Mouse (Mus musculus) hindbrain, embryonic 11.5 days (tissue): ENCODE measurements around the gene Mga. TPM values are rescaled to one million over a fixed set of nuclear protein-coding genes. Genes with fewer than 3 reads are reported as not detected.

Experiments used
- ATAC-seq: fragments of 200-750 bp; cut with Nextera tagmentation; 2 replicates; pipeline ENCODE4 v1.8.0; 2017; ENCODE audit warnings: mild to moderate bottlenecking, moderate TSS enrichment, moderate library complexity; ENCODE audit not compliant: low FRiP score
- DNase-seq: peaks from one replicate; pipeline ENCODE4 v3.0.0-alpha.2; 2015; ENCODE audit warnings: low spot score
- H3K27ac ChIP-seq: fragments of 300-500 bp; sonication (generic); 2 replicates; pipeline ENCODE4 v1.5.1; 2014; ENCODE audit warnings: mild to moderate bottlenecking, low read depth, low read length
- H3K27me3 ChIP-seq: fragments of 300-500 bp; sonication (generic); 2 replicates; pipeline ENCODE4 v1.6.1; 2014; ENCODE audit warnings: mild to moderate bottlenecking, low read length, moderate library complexity, mixed read lengths; ENCODE audit not compliant: control insufficient read depth, insufficient read depth
- H3K36me3 ChIP-seq: fragments of 300-500 bp; sonication (generic); 2 replicates; pipeline ENCODE4 v1.6.1; 2014; ENCODE audit warnings: mild to moderate bottlenecking, low read length, moderate library complexity, mixed read lengths; ENCODE audit not compliant: control insufficient read depth, insufficient read depth
- H3K4me1 ChIP-seq: fragments of 300-500 bp; sonication (generic); replicated peaks from 2 replicates; pipeline ENCODE4 v1.6.1; 2014; ENCODE audit warnings: low read length, mixed read lengths; ENCODE audit not compliant: control insufficient read depth, insufficient read depth
- H3K4me2 ChIP-seq: fragments of 300-500 bp; sonication (generic); replicated peaks from 2 replicates; pipeline ENCODE4 v1.6.1; 2014; ENCODE audit warnings: mild to moderate bottlenecking, low read depth, low read length
- H3K4me3 ChIP-seq: fragments of 300-500 bp; sonication (generic); 2 replicates; pipeline ENCODE4 v1.5.1; 2014; ENCODE audit warnings: low read depth, low read length
- H3K9ac ChIP-seq: fragments of 300-500 bp; sonication (generic); 2 replicates; pipeline ENCODE4 v1.6.1; 2014; ENCODE audit warnings: low read depth, low read length
- H3K9me3 ChIP-seq: fragments of 300-500 bp; sonication (generic); 2 replicates; pipeline ENCODE4 v1.6.1; 2016; ENCODE audit warnings: low read length; ENCODE audit not compliant: control insufficient read depth
- WGBS: fragments of 180-500 bp; shearing (Covaris S2); extraction: QIAGEN DNeasy Blood & Tissue Kit; methylation state at CpG from one replicate; pipeline ENCODE4 v1.1.7; 2014; 5-methylcytosine and 5-hydroxymethylcytosine counted together
- polyA plus RNA-seq: library from polyadenylated mRNA; unstranded; fragments of >200 nt; fragmentation: Nextera tagmentation; extraction: Ambion mirVana; gene quantifications from 2 replicates; pipeline ENCODE4 v1.2.1, GENCODE M21; 2014

Gene Mga
- polyA plus RNA-seq, 1 experiment from 2014 or later = 43.8 TPM

DNA sequence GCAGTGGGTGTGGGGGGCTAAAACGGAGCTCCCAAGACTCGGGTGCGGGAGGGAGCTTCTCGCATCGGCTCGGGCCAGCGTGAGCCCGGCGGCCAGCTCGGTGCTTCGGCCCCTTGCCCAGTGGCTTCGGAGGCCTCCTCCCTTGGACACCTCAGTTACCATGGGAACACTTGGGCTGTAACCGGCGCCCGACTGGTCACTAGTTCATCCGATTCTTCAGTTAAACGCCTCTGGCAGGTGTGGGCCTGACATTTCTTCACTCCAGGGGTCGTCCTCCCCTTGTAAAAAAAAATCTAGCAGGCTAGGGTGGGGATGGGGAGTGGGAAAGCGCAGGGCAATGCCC is 75.5 kb downstream of the Mga start, which contains the start of gene Mapkbp1:
Mapkbp1 (plus strand) TSS at position 163 of the 343 bp plus-strand sequence.
- Histone ChIP-seq H3K4me3 (peak within 1 kb of the TSS; percentile 75), H3K4me1 (no peaks in the 10 kb centered on the region), H3K36me3 (no peaks in the 10 kb centered on the region), H3K4me2 (peak within 1 kb of the TSS; percentile 67), H3K27me3 (no peaks in the 10 kb centered on the region), H3K9ac (peak within 1 kb of the TSS; percentile 75), H3K9me3 (no peaks in the 10 kb centered on the region), H3K27ac (0 out of 2 replicates have a peak within 1 kb of the TSS, but pooled peaks have one; percentile 17)
- no peak for DNase-seq
- under 1% methylated on average over 19 of the region's 19 CpGs for WGBS
- ATAC-seq = peak; percentile 90

DNA sequence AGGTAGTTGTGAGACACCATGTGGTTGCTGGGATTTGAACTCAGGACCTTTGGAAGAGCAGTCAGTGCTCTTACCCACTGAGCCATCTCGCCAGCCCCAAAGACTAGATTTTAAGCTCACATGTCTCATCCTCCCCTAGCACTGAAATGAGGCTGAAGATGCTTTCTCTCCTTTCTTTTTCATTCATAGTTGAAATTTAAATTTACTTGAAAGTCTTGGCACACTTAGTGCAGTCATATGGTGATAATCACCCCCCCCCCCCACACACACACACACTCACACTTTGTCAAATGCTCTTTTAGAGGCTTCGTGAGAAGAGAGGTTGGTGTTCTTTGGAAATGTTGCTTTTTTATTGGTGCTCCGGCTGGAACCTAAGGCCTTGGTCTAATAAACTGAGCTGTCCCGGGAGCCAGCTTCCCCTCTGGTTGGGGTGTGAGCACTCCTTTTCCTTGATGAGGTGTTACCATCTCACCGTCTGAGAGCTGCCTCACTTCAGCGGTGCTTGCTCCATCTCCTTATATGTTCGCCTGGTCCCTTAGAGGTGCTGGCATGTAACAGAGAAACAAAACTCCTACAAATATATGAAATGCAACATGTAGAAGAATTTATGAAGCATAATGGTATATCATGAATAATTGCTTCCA is 83.4 kb downstream of the Mga start:
- Histone ChIP-seq H3K27ac (no peak overlapping the region), H3K9me3 (no peaks in the 10 kb centered on the region), H3K4me1 (no peaks in the 10 kb centered on the region), H3K9ac (no peak overlapping the region), H3K27me3 (no peaks in the 10 kb centered on the region), H3K4me2 (no peak overlapping the region), H3K36me3 (no peaks in the 10 kb centered on the region), H3K4me3 (no peak overlapping the region)
- WGBS = 89% methylated on average over 7 of the region's 7 CpGs
- ATAC-seq (no peak), DNase-seq (no peak)

DNA sequence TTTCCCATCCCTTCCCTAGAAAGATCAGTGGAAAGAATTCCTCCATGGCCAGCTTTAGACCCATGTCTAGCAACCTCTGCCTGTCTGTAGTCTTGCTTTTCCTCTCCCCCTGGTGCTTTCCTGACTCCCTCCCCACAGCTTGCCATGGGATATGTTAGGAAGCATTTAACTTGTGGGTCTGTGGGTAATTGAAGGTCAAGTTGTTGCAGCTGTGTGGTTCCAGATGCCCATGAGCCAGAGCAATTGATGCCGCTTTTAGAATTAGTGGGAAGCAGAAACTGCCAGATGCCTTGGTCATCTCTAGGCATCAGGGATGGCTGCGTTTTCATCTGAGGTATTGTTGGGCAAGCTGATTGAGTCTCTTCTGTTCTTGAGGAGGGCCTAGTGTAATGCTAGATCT is 84.6 kb downstream of the Mga start:
- WGBS = 82% methylated on average over 2 of the region's 2 CpGs

DNA sequence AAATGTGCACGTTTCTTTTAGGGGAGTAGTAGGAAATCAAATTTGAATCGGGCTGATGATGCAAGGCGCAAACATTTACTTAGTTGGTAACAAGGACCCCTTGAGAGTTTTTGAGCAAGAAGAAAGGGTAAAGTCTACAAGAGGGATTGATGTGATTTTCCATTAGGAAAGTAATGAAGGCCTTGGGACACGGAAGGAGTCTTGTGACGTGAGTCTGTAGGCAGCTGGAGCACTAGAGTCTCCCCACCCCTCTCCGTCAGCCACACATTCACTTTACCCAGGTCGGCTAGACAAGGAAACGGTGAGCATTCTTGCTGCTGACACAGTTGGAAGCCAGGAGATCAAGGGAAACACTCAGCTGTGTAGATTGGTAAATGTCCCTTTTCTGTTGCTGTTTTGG is 88.8 kb downstream of the Mga start:
- WGBS = 67% methylated on average over 8 of the region's 8 CpGs
- Histone ChIP-seq H3K4me3 (no peak overlapping the region), H3K9ac (no peak overlapping the region), H3K9me3 (no peaks in the 10 kb centered on the region), H3K27ac (no peak overlapping the region), H3K27me3 (no peaks in the 10 kb centered on the region), H3K4me1 (no peaks in the 10 kb centered on the region), H3K36me3 (no peaks in the 10 kb centered on the region), H3K4me2 (no peak overlapping the region)
- ATAC-seq (no peak), DNase-seq (no peak)

More for the DNA sequence above, 84.6 kb downstream of the Mga start:
- Histone ChIP-seq H3K27me3 (no peaks in the 10 kb centered on the region), H3K9me3 (no peaks in the 10 kb centered on the region), H3K9ac (no peak overlapping the region), H3K27ac (no peak overlapping the region), H3K36me3 (no peaks in the 10 kb centered on the region), H3K4me3 (no peak overlapping the region), H3K4me1 (no peaks in the 10 kb centered on the region), H3K4me2 (no peak overlapping the region)
- no peak for DNase-seq
- no peak for ATAC-seq

DNA sequence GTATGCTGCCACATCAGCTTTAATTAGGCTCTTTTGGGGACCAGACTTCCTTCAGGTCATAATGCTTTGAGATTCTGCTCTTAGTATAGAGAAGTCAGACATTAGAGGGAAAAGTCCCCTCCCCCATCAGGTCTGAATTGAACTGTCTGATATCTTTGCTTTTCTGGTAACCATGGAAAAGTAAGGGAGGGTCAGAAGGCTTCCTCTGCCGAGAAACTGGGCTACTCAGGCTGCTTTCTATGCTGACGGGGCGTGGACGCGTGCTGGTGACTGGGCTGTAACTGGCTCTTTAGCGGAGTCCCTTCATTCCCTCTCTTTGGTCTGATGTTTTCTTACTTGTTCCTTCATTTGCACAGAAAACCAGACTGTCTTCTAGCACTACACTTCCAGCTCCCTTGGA is 89.3 kb downstream of the Mga start:
- ATAC-seq = no peak
- no peak for DNase-seq
- Histone ChIP-seq H3K9ac (no peak overlapping the region), H3K27ac (no peak overlapping the region), H3K4me1 (no peaks in the 10 kb centered on the region), H3K27me3 (no peaks in the 10 kb centered on the region), H3K9me3 (no peaks in the 10 kb centered on the region), H3K4me2 (no peak overlapping the region), H3K36me3 (no peaks in the 10 kb centered on the region), H3K4me3 (no peak overlapping the region)
- 74% methylated on average over 6 of the region's 6 CpGs for WGBS

DNA sequence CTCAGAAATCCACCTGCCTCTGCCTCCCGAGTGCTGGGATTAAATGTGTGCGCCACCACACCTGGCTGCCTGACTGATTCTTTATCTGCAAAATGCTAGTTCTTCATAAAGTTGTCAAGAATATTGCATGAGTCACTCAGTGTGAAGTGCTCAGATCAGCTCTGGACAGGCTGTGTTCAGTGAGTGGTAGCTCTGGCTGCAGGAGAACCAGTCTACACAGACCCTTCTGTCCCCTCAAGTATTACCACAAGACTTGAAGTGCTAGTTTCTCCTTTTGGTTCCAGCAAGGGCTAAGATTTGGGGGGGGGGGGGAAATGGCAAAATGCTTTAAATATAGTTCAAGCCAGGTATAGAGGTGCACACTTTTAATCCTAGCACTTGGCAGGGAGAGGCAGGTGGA is 90.4 kb downstream of the Mga start:
- no peak overlapping the region for H3K27ac ChIP-seq
- no peaks in the 10 kb centered on the region for H3K27me3 ChIP-seq
- no peaks in the 10 kb centered on the region for H3K4me1 ChIP-seq
- WGBS = 97% methylated on average over 2 of the region's 2 CpGs
- no peak for DNase-seq
- H3K9me3 ChIP-seq = no peaks in the 10 kb centered on the region
- no peak overlapping the region for H3K4me2 ChIP-seq
- ATAC-seq = no peak
- H3K4me3 ChIP-seq = no peak overlapping the region
- no peaks in the 10 kb centered on the region for H3K36me3 ChIP-seq
- no peak overlapping the region for H3K9ac ChIP-seq

DNA sequence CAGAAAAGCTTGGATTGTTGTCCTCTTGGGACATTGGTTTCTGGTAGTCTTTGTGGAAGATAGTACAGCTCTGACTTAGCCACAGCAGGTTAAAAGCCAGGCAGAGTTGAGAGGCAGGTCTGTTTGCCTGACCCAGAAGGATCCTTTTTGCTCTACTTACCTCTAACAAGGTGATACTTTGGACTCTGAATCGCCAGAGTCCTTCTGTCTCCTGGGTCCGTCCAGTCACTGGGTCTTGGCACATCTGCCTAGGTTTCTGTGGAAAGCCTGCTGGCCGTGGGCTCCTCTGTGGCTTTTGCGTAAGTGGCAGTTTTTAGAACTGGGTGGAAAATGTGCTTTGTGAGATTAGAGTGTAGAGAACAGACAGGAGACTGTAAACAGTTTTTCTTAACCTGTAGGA is 91.9 kb downstream of the Mga start:
- Histone ChIP-seq H3K4me1 (no peaks in the 10 kb centered on the region), H3K4me2 (no peak overlapping the region), H3K4me3 (no peak overlapping the region), H3K36me3 (no peaks in the 10 kb centered on the region), H3K27me3 (no peaks in the 10 kb centered on the region), H3K9me3 (no peaks in the 10 kb centered on the region), H3K9ac (no peak overlapping the region), H3K27ac (no peak overlapping the region)
- DNase-seq (no peak), ATAC-seq (no peak)
- 91% methylated on average over 4 of the region's 4 CpGs for WGBS

DNA sequence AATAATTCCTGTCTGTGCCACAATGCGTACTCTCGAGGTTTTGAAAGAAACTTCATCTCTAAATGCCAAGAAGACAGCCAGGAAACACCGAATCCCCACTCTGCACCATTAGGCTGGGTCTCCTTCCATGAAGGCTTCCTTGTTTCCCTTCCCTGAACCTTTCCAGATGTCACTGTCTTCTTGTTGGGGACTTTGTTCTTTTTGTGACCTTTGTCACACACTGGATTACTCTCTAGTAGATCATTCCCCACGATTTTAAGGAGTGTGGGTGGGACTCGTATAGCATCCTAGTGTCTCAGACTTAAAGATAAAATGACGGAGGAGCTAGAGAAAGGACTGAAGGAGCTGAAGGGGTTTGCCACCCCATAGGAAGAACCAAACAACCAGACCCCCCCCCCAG is 93.9 kb downstream of the Mga start:
- no peak overlapping the region for H3K27ac ChIP-seq
- H3K4me3 ChIP-seq = no peak overlapping the region
- H3K36me3 ChIP-seq = no peaks in the 10 kb centered on the region
- no peaks in the 10 kb centered on the region for H3K27me3 ChIP-seq
- DNase-seq (no peak), ATAC-seq (no peak)
- H3K9me3 ChIP-seq = no peaks in the 10 kb centered on the region
- H3K4me2 ChIP-seq = no peak overlapping the region
- H3K9ac ChIP-seq = no peak overlapping the region
- H3K4me1 ChIP-seq = no peaks in the 10 kb centered on the region
- WGBS = 82% methylated on average over 6 of the region's 6 CpGs

DNA sequence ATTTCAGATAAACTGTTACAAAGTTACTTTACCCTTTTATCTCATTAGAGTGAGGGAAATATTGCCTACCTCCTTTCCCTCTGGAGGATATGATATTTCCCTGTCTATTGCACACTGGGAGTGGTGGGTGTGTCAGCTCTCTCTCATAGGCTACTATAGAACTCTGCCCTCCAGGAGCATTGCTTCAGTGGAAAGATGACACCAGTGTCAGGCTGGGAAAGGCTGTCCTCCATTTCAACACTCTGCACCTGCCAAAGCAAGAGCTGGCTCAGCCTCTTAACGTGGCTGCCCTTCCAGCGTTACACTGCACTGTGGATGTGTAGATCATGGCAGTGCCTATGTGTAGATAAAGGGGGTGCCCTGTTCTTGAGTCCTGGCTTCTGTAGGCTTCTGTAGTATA is 95.3 kb downstream of the Mga start:
- H3K9me3 ChIP-seq = no peaks in the 10 kb centered on the region
- no peak overlapping the region for H3K9ac ChIP-seq
- H3K27ac ChIP-seq = no peak overlapping the region
- H3K36me3 ChIP-seq = no peaks in the 10 kb centered on the region
- no peak overlapping the region for H3K4me3 ChIP-seq
- H3K27me3 ChIP-seq = no peaks in the 10 kb centered on the region
- H3K4me1 ChIP-seq = no peaks in the 10 kb centered on the region
- no peak overlapping the region for H3K4me2 ChIP-seq
- 79% methylated on average over 2 of the region's 2 CpGs for WGBS
- DNase-seq (no peak), ATAC-seq (no peak)
